Mouse (Mus musculus): ENCODE measurements at regions not wholly inside any gene's neighbourhood (a gene's known extent, or its start where the extent isn't known, plus 50 kb on each side); places are given as distances from the start of the nearest gene placed in this dataset.
A peak's percentile ranks its signal among the peaks of the same experiment; 100 is the strongest.

- intact Hi-C loops (cut with DNase I): no loop called here
- DNase-seq (ENCODE audit: low spot score in 2 of 2): no peak
These were observed 78.0 kb upstream of the Cops8 start for GRCm38 (mm10) chr1:90524641-90525220.

GRCm38 (mm10) chr1:90526311-90526710 is 76.5 kb upstream of the Cops8 start:
- intact Hi-C loops (cut with DNase I): no loop called here
- no peak for DNase-seq (ENCODE audit: low spot score in 2 of 2)

GRCm38 (mm10) chr1:90527947-90528717 is 74.6 kb upstream of the Cops8 start:
- no peak for DNase-seq (ENCODE audit: low spot score in 2 of 2)
- intact Hi-C loops (cut with DNase I): no loop called here

GRCm38 (mm10) chr1:90533481-90533880 is 69.3 kb upstream of the Cops8 start:
- DNase-seq (ENCODE audit: low spot score in 2 of 2): peak in 1 of 2 experiments; percentile 6
- intact Hi-C loops (cut with DNase I): no loop called here

- intact Hi-C loops (cut with DNase I): no loop called here
- no peak for DNase-seq (ENCODE audit: low spot score in 2 of 2)
These were observed 66.7 kb upstream of the Cops8 start for GRCm38 (mm10) chr1:90536105-90536504.

GRCm38 (mm10) chr1:90543801-90544795 is 58.7 kb upstream of the Cops8 start:
- intact Hi-C loops (cut with DNase I): no loop called here
- no peak for DNase-seq (ENCODE audit: low spot score in 2 of 2)

- intact Hi-C loops (cut with DNase I): no loop called here
- DNase-seq (ENCODE audit: low spot score in 2 of 2): no peak
These were observed 57.8 kb upstream of the Cops8 start for GRCm38 (mm10) chr1:90544821-90545536.

- intact Hi-C loops (cut with DNase I): no loop called here
These were observed 50.1 kb upstream of the Cops8 start for GRCm38 (mm10) chr1:90552644-90553043.

More at GRCm38 (mm10) chr1:90552644-90553043, 50.1 kb upstream of the Cops8 start:
- DNase-seq (ENCODE audit: low spot score in 2 of 2): no peak
